Mouse (Mus musculus): Measurements from ENCODE around the gene Tusc2. TPM values are rescaled to one million over a fixed set of nuclear protein-coding genes. Genes with fewer than 3 reads are reported as not detected.

Gene Tusc2
- polyA plus RNA-seq, 1 experiment, result 23.5 TPM

- Histone ChIP-seq H3K4me3 (ENCODE audit: low read depth, low read length) (no peak overlapping the region), H3K36me3 (ENCODE audit: control insufficient read depth, insufficient read depth, low read length, poor library complexity, severe bottlenecking) (peaks cover 35% of the 10 kb centered on the region)
These were observed 27.2 kb downstream of the Tusc2 start for GRCm38 (mm10) chr9:107590058-107590772.

GRCm38 (mm10) chr9:107590773-107591060 lies 27.7 kb downstream of the Tusc2 start:
- no peak overlapping the region for H3K27ac ChIP-seq (ENCODE audit: insufficient read depth, low read length)
- peaks cover 35% of the 10 kb centered on the region for H3K36me3 ChIP-seq (ENCODE audit: control insufficient read depth, insufficient read depth, low read length, poor library complexity, severe bottlenecking)
- H3K27me3 ChIP-seq (ENCODE audit: control insufficient read depth, insufficient read depth, low read length, poor library complexity, severe bottlenecking), result no peaks in the 10 kb centered on the region
- H3K4me3 ChIP-seq (ENCODE audit: low read depth, low read length), result no peak overlapping the region
- peaks cover 2% of the 10 kb centered on the region for H3K4me1 ChIP-seq (ENCODE audit: control insufficient read depth, insufficient read depth, low read length)
- H3K9me3 ChIP-seq (replicated peaks; ENCODE audit: control insufficient read depth, insufficient read depth, low read length, poor library complexity, severe bottlenecking), result peaks cover 13% of the 10 kb centered on the region
- no peak overlapping the region for H3K9ac ChIP-seq (ENCODE audit: low read depth, poor library complexity, severe bottlenecking)
- no peak for TF ChIP-seq EP300 (IDR thresholded peaks at IDR 0.05; ENCODE audit: insufficient read depth, low read depth, low read length)
- no peak for TF ChIP-seq POLR2A (IDR thresholded peaks at IDR 0.05; ENCODE audit: insufficient read depth, low read length)
- no peak for TF ChIP-seq CTCF (IDR thresholded peaks at IDR 0.05; ENCODE audit: low read depth, low read length)

More at GRCm38 (mm10) chr9:107590058-107590772, 27.2 kb downstream of the Tusc2 start:
- H3K9ac ChIP-seq (ENCODE audit: low read depth, poor library complexity, severe bottlenecking), result no peak overlapping the region
- H3K4me1 ChIP-seq (ENCODE audit: control insufficient read depth, insufficient read depth, low read length), result peaks cover 2% of the 10 kb centered on the region
- H3K27me3 ChIP-seq (ENCODE audit: control insufficient read depth, insufficient read depth, low read length, poor library complexity, severe bottlenecking), result no peaks in the 10 kb centered on the region
- H3K27ac ChIP-seq (ENCODE audit: insufficient read depth, low read length), result no peak overlapping the region
- peaks cover 13% of the 10 kb centered on the region for H3K9me3 ChIP-seq (replicated peaks; ENCODE audit: control insufficient read depth, insufficient read depth, low read length, poor library complexity, severe bottlenecking)
- TF ChIP-seq EP300 (IDR thresholded peaks at IDR 0.05; ENCODE audit: insufficient read depth, low read depth, low read length), result no peak

GRCm38 (mm10) chr9:107593101-107593976 lies 30.3 kb downstream of the Tusc2 start:
- Histone ChIP-seq H3K4me3 (ENCODE audit: low read depth, low read length) (no peak overlapping the region), H3K27ac (ENCODE audit: insufficient read depth, low read length) (no peak overlapping the region), H3K36me3 (ENCODE audit: control insufficient read depth, insufficient read depth, low read length, poor library complexity, severe bottlenecking) (peaks cover 35% of the 10 kb centered on the region), H3K9me3 (replicated peaks; ENCODE audit: control insufficient read depth, insufficient read depth, low read length, poor library complexity, severe bottlenecking) (peaks cover 13% of the 10 kb centered on the region), H3K4me1 (ENCODE audit: control insufficient read depth, insufficient read depth, low read length) (no peaks in the 10 kb centered on the region), H3K9ac (ENCODE audit: low read depth, poor library complexity, severe bottlenecking) (no peak overlapping the region), H3K27me3 (ENCODE audit: control insufficient read depth, insufficient read depth, low read length, poor library complexity, severe bottlenecking) (no peaks in the 10 kb centered on the region)
- no peak for TF ChIP-seq EP300 (IDR thresholded peaks at IDR 0.05; ENCODE audit: insufficient read depth, low read depth, low read length)
- TF ChIP-seq CTCF (IDR thresholded peaks at IDR 0.05; ENCODE audit: low read depth, low read length), result no peak
- TF ChIP-seq POLR2A (IDR thresholded peaks at IDR 0.05; ENCODE audit: insufficient read depth, low read length), result no peak

GRCm38 (mm10) chr9:107594281-107595062 lies 31.4 kb downstream of the Tusc2 start:
- Histone ChIP-seq H3K9me3 (replicated peaks; ENCODE audit: control insufficient read depth, insufficient read depth, low read length, poor library complexity, severe bottlenecking) (peaks cover 13% of the 10 kb centered on the region), H3K9ac (ENCODE audit: low read depth, poor library complexity, severe bottlenecking) (no peak overlapping the region), H3K4me3 (ENCODE audit: low read depth, low read length) (no peak overlapping the region), H3K27me3 (ENCODE audit: control insufficient read depth, insufficient read depth, low read length, poor library complexity, severe bottlenecking) (no peaks in the 10 kb centered on the region), H3K27ac (ENCODE audit: insufficient read depth, low read length) (no peak overlapping the region), H3K4me1 (ENCODE audit: control insufficient read depth, insufficient read depth, low read length) (no peaks in the 10 kb centered on the region), H3K36me3 (ENCODE audit: control insufficient read depth, insufficient read depth, low read length, poor library complexity, severe bottlenecking) (peaks cover 33% of the 10 kb centered on the region)
- no peak for TF ChIP-seq EP300 (IDR thresholded peaks at IDR 0.05; ENCODE audit: insufficient read depth, low read depth, low read length)
- no peak for TF ChIP-seq POLR2A (IDR thresholded peaks at IDR 0.05; ENCODE audit: insufficient read depth, low read length)
- no peak for TF ChIP-seq CTCF (IDR thresholded peaks at IDR 0.05; ENCODE audit: low read depth, low read length)

GRCm38 (mm10) chr9:107596619-107597569 lies 33.8 kb downstream of the Tusc2 start:
- Histone ChIP-seq H3K27me3 (ENCODE audit: control insufficient read depth, insufficient read depth, low read length, poor library complexity, severe bottlenecking) (no peaks in the 10 kb centered on the region), H3K4me3 (ENCODE audit: low read depth, low read length) (no peak overlapping the region), H3K27ac (ENCODE audit: insufficient read depth, low read length) (no peak overlapping the region), H3K36me3 (ENCODE audit: control insufficient read depth, insufficient read depth, low read length, poor library complexity, severe bottlenecking) (peaks cover 8% of the 10 kb centered on the region), H3K4me1 (ENCODE audit: control insufficient read depth, insufficient read depth, low read length) (peaks cover 2% of the 10 kb centered on the region), H3K9ac (ENCODE audit: low read depth, poor library complexity, severe bottlenecking) (no peak overlapping the region), H3K9me3 (replicated peaks; ENCODE audit: control insufficient read depth, insufficient read depth, low read length, poor library complexity, severe bottlenecking) (no peaks in the 10 kb centered on the region)
- no peak for TF ChIP-seq CTCF (IDR thresholded peaks at IDR 0.05; ENCODE audit: low read depth, low read length)
- TF ChIP-seq EP300 (IDR thresholded peaks at IDR 0.05; ENCODE audit: insufficient read depth, low read depth, low read length), result no peak
- no peak for TF ChIP-seq POLR2A (IDR thresholded peaks at IDR 0.05; ENCODE audit: insufficient read depth, low read length)
